Mouse (Mus musculus): ENCODE measurements around the gene Rsc1a1. TPM values are rescaled to one million over a fixed set of nuclear protein-coding genes. Genes with fewer than 3 reads are reported as not detected.

Rsc1a1 gene
- total RNA-seq, 2 experiments from 2014 or later = 6.8 to 11.3 TPM

GRCm38 (mm10) chr4:141705331-141705730, 19.9 kb upstream of the Rsc1a1 start:
- ATAC-seq (replicated peaks; ENCODE audit: poor library complexity, severe bottlenecking) = no peak

GRCm38 (mm10) chr4:141704625-141705024, 19.2 kb upstream of the Rsc1a1 start:
- ATAC-seq (replicated peaks; ENCODE audit: poor library complexity, severe bottlenecking) = no peak

GRCm38 (mm10) chr4:141694719-141695118, 9.3 kb upstream of the Rsc1a1 start:
- no peak for ATAC-seq (replicated peaks; ENCODE audit: poor library complexity, severe bottlenecking)

DNA sequence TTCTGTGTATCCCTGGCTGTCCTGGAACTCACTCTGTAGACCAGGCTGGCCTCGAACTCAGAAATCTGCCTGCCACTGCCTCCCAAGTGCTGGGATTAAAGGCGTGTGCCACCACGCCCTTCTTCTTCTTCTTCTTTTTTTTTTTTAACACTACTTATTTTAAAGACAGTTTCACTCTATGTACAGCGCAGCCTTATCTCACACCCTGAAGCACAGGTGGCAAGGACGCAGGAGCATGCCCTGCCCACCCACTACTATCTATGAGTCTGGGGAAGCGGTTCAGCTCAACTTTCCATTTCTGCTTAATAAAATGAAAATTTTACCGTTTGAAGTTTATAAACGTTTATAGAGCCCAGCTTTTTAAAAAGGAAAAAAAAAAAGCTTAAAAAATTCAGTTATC, 3.1 kb upstream of the Rsc1a1 start:
- no peak for ATAC-seq (replicated peaks; ENCODE audit: poor library complexity, severe bottlenecking)

DNA sequence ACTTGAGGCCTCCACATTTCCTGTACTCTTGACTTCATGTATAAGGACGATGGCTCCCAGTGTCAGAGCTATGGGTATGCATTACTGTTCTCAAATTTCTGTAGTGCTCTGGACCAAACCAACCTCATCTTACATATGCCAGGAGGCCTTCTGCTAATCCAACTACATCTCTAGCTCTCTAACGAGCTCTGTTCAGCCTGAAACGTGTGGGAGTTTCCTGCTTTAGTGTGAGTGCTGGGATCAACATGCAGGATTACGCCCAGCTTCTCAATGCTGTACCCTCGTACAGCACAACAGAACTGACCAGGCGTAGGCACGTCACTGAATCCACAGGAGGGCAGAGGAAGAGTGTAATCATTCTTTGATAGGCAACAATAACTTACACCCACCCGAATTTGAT, 1.1 kb upstream of the Rsc1a1 start:
- ATAC-seq (replicated peaks; ENCODE audit: poor library complexity, severe bottlenecking) = no peak

DNA sequence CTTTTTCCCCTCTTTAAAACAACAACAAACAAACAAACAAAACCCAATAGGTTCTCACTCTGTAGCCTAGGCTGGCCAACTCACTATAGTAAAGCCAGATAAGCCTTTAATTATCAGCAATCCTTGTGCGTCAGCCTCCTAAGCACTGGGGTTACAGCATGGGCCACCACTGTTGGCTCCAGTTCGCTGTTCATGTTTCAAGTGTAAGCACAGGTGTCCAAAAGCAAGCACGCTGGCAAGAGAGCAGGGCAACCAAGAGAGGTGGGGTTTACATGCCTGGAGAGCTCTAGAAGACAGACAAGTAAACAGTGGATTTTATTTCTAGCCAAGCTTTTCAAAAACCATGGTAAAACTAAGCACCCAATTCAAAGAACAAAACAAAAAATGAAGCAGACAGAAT, 694 bp upstream of the Rsc1a1 start:
- ATAC-seq (replicated peaks; ENCODE audit: poor library complexity, severe bottlenecking) = no peak

DNA sequence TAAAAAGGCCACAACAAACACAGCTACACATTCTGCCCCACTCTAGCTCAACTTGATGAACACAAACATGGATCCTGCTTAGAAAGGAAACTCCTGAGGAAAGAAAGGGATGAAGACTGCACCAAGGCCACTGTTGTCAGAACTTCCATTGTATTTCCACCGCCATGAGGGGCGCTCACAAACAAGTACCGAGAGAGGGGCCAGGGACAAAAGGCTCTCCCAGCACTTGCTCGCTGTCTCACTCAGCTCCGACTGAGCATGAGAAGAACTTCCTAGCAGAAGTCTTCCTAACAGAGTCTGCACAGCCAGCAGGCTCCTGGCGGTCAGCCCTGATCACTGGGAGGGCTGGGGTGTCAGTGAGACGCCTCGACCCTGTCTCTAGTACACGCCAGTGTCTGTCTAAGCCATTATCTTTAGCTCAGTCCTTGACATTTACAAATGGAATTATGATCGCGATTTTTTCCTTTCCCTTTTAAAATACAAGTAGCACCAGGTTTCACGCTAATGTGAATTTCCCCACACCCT, 2.6 kb downstream of the Rsc1a1 start:
- no peak for ATAC-seq (replicated peaks; ENCODE audit: poor library complexity, severe bottlenecking)

GRCm38 (mm10) chr4:141681767-141682166, 3.6 kb downstream of the Rsc1a1 start:
- ATAC-seq (replicated peaks; ENCODE audit: poor library complexity, severe bottlenecking) = peak; percentile 24

DNA sequence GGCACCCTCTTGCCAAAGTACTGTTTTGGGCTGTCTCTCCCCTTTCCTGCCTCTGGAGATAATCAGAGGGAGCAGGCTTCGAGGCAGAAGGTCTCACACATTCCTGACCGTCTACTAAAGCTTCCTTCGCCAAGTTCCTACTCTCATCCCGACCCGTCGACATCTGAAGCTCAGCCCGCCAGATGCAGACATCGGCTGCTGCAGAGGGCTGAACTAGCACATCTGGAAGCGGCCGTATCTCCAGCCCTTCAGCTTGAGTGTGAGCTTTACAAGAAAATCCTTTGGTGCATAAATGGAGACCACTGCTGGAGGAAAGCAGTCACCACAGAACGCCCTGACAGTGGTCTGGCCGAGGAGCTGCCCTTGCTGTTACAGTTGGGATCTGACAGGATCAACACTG, 4.5 kb downstream of the Rsc1a1 start:
- ATAC-seq (replicated peaks; ENCODE audit: poor library complexity, severe bottlenecking) = no peak

DNA sequence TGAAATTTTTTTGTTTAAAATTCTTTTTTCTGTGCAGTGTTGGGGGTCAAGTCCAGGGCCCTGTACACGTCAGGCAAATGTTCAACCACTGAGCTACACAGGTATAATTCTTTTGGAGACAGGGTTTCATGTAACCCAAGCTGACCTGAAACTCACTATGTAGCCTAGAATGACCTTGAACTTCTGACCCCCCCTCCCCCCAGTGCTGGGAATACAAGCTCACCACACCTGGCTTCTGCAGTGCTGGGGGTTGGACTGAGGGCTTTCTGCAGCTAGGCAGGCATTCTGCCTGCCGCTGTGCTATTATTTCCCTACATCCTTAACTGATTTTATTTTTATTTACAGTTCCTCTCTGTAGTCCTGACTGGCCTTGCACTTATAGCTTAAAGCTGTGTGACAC, 6.4 kb downstream of the Rsc1a1 start:
- ATAC-seq (replicated peaks; ENCODE audit: poor library complexity, severe bottlenecking) = no peak

DNA sequence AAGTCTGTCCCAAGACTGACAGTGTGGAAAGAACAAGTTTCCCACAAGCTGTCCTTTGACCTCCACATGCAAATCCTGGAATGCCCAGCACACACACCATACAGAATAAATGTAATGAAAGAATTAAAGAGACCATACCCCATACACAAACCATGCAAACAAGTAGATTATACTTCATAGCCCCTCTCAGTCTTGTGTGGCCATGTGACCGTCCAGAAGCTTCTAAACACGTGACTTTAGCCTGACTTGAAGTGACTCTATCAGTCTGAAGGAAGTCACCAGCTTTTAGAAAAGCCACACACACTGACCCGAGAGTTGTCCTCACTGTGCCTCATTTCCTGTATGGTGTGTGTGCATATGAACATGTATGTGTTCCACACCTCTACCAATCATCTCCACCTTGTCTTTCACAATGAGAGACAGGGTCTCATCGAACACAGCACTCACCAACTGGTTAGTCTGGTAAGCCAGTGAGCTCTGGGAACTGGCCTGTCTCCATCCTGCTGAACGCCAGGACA, 8.9 kb downstream of the Rsc1a1 start:
- no peak for ATAC-seq (replicated peaks; ENCODE audit: poor library complexity, severe bottlenecking)

DNA sequence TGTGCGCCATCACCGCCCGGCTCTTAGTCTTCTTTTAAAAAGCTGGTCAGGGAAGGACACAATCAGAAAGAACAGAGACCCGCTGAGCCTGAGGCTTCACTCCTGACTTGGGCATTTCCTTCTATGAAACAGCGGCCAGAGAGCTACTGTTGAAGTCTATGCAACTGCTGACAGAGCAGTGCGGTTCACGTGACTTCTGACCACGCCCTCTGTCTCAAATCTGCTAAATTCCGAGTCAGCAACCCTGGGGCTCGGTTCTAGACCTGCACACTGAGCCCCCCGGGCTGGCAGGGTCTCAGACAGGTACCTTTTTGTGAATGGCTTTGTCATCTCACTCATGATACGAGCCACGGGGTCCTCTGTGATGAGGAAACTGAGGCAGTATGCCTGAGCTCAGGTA, 13.1 kb downstream of the Rsc1a1 start:
- no peak for ATAC-seq (replicated peaks; ENCODE audit: poor library complexity, severe bottlenecking)

DNA sequence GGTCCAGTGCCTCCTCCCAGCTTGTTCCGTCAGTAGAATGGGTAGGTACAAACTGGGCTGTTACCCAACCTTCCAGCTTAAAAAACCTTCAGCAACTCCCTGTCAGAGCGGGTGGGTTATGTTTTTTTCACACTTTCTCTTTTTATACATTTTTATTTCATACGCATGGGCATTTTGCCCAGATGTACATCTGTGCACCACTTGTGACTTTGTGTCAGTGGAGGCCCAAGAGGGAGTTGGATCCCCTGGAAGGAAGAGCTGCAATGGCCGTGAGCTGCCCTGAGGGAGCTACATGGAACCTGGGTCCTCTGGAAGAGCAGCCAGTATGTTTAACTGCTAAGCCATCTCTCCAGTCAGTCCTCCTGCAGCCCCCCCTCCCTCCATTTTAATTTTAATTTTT, 14.0 kb downstream of the Rsc1a1 start:
- ATAC-seq (replicated peaks; ENCODE audit: poor library complexity, severe bottlenecking) = no peak

DNA sequence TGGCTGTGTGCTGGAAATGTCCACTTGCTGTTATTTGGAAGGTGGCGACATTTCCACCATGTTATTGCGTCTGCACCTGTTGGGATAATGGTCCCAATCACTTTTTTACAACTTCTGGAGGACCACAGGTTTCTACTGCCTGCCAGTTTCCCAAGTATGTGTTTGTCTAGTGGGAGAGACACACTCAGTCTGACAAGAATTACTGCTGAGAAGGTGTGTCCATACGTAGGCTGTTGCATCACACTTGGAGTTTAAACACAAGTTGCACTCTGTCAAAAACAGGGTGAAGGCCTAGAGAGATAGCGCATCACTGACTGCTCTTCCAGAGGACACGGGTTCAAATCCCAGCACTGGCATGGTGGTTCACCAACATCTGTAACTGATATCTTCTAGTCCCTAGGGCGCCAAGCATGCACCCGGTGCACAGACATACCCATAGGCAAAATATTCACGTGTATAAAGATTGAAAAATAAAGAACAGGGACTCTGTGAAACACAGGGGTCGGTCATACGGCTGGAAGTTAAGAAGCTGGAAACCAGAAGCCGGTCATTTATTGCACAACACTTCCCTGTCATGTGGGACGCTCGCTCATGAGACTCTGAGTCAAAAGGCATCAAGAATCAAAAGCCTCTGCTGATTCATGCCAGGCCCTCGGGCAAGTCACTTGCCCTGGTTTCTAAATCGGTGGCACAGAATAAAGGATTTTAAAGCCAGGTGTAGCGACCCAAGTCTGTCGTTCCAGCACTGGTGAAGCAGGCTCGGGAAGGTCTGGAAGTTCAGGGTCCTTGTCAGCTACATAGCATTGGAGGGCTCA, 15.3 kb downstream of the Rsc1a1 start:
- peak; percentile 95 for ATAC-seq (replicated peaks; ENCODE audit: poor library complexity, severe bottlenecking)

DNA sequence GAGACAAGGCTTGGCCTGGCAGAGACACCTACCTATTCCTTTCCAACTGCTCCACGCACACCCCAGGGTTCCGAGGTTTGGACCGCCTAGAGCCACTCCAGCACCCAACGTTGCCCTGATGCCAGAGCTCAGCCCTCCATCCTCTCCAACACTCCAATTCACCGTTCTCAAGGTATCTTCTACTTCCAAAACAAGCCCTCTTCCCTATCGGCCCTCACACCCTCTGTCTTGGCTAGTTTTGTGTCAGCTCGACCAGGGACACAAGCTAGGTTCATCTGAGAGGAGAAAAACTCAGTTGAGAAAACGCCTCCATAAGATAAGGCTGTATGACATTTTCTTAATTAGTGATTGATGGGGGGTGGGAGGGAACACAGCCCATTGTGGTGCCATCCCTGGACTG, 20.6 kb downstream of the Rsc1a1 start, which contains the start of gene Plekhm2:
TSS of gene Plekhm2 (minus strand) at position 101 of the 400 bp plus-strand sequence.
- no peak for ATAC-seq (replicated peaks; ENCODE audit: poor library complexity, severe bottlenecking)

DNA sequence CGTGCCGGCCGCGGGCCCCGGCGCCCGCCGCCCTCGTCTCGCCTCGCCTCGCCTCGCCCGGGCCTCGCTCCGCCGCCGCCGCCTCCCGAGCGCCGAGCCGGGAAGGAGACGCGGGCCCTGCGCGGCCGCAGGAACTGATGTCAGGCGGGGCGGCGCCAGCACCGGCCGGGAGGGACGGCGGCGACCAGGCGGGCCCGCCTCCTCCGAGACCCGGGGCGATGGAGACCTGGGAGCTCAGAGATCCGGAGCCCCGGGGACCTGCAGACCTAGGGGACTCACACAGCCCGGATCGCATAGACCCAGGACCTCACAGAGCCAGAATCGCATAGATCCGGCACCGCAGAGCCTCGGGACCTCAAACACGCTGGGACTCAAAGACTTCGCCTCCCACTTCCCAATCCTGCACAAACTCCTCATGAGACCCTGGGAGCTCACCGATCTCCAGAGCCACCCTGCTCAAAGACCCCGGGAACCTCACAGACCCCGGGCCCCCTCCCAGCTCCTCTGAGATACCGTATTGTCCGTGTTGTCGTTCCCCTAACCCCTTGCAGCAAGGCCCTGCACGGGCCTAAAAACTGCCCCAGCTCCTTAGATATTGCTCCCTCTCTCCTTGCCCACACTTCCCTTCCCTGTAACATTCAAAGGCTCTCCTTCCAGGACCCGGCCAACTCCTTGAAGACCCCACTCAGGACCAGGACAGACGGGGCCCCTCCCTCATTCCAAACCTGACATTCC, 21.2 kb downstream of the Rsc1a1 start:
- ATAC-seq (replicated peaks; ENCODE audit: poor library complexity, severe bottlenecking) = peak; percentile 89

GRCm38 (mm10) chr4:141663122-141663931, 22.1 kb downstream of the Rsc1a1 start:
- peak; percentile 19 for ATAC-seq (replicated peaks; ENCODE audit: poor library complexity, severe bottlenecking)

DNA sequence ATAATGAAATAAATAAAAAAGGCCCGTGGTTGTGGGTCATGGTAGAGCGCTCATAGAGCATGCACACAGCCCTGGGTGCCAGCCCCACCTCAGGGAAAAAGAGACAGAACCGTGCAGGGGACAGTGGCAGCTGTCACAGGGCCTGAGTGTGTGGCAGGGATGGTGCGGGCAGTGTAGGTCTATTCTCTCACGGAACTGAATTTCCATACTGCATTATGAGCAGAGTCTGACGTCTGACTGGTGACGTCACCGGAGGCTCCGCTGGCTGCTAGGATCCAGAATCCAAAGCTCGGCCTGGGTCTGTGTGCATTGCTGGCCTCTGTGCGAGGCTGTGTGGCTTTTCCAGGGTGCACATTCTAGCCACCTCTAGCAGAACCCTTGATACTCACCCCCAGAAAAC, 24.5 kb downstream of the Rsc1a1 start:
- ATAC-seq (replicated peaks; ENCODE audit: poor library complexity, severe bottlenecking) = no peak

- ATAC-seq (replicated peaks; ENCODE audit: poor library complexity, severe bottlenecking) = no peak
These were observed 25.7 kb downstream of the Rsc1a1 start for GRCm38 (mm10) chr4:141659739-141660138.

DNA sequence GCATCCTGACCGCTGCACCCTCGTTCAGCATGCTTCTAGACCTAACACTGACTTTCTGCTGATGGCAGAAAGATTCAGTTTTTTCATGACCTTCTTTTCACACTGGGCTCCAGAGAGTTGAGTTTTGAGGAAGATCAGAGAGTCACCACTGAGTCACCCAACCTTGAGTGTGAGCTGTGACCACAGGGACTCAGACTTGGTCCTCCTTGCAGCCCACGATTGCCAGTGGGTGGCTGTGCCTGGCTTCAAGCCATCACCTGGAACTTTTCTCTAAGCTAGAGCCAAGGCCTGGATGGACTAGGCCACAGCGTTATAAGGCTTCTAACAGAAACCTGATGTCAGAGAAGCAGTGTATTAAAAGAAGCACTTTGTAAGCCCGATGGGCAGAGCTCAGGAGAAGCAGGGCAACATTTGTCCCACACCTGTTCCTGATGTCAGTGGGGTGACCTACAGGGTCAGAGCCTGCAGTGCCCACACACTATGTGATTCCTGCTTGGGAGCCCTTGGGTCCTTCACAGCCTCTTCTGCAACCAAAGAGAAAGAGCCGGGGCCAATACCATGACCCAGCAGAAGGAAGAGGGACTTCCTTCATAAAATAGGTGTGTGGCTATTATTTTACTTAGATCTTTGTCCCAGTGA, 26.4 kb downstream of the Rsc1a1 start:
- no peak for ATAC-seq (replicated peaks; ENCODE audit: poor library complexity, severe bottlenecking)
